Mouse (Mus musculus) common myeloid progenitor, adult 5-6 weeks (primary cell): ENCODE data around the gene Nrsn2. TPM values are rescaled to one million over a fixed set of nuclear protein-coding genes. Genes with fewer than 3 reads are reported as not detected.

ENCODE experiments used
- ATAC-seq: replicated peaks from 2 replicates; pipeline ENCODE4 v1.8.0; 2016; ENCODE audit warnings: low read depth, mild to moderate bottlenecking, moderate TSS enrichment, inconsistent platforms; ENCODE audit not compliant: poor library complexity, severe bottlenecking
- total RNA-seq: library from RNA; stranded (forward); fragments of 200-1000, 187-1606 nt; gene quantifications from 2 replicates; pipeline ENCODE4 v1.2.3, GENCODE M21; 2017

Gene Nrsn2
- total RNA-seq, 1 experiment from 2014 or later, result not detected

- ATAC-seq, result no peak
Measured at GRCm38 (mm10) chr2:152345393-152345792, 31.0 kb downstream of the Nrsn2 start.

GRCm38 (mm10) chr2:152344909-152345308 is 31.5 kb downstream of the Nrsn2 start:
- no peak for ATAC-seq

- ATAC-seq, result no peak
Measured at GRCm38 (mm10) chr2:152344361-152344760, 32.1 kb downstream of the Nrsn2 start.

- peak; percentile 78 for ATAC-seq
Measured at GRCm38 (mm10) chr2:152343329-152344213, 32.9 kb downstream of the Nrsn2 start, which contains the start of gene Trib3. Gene Trib3, minus strand, starts transcription at chr2:152344032.

- ATAC-seq, result no peak
Measured at GRCm38 (mm10) chr2:152339631-152340179, 36.7 kb downstream of the Nrsn2 start.

DNA sequence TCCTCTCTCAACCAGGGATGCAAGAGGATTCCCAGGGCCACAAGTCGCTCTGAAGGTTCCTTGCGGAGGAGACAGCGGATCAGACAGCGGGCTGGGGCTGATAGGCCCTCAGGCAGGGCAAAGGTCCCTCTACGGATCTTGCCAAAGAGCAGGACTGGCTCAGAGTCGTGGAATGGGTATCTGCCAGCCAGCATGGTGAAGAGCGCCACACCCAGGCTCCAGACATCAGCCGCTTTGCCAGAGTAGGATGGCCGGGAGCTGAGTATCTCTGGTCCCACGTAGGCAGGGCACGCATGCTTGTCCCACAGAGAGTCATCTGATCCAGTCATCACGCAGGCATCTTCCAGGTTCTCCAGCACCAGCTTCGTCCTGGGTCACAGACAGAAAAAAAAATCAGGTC is 38.1 kb downstream of the Nrsn2 start:
- no peak for ATAC-seq

GRCm38 (mm10) chr2:152337591-152338212 is 38.7 kb downstream of the Nrsn2 start:
- no peak for ATAC-seq

GRCm38 (mm10) chr2:152336856-152337255 is 39.6 kb downstream of the Nrsn2 start:
- no peak for ATAC-seq

GRCm38 (mm10) chr2:152335289-152335820 is 41.1 kb downstream of the Nrsn2 start:
- no peak; the same call in 1 of the 2 replicates for ATAC-seq

GRCm38 (mm10) chr2:152333345-152334006 is 43.0 kb downstream of the Nrsn2 start:
- ATAC-seq, result no peak

DNA sequence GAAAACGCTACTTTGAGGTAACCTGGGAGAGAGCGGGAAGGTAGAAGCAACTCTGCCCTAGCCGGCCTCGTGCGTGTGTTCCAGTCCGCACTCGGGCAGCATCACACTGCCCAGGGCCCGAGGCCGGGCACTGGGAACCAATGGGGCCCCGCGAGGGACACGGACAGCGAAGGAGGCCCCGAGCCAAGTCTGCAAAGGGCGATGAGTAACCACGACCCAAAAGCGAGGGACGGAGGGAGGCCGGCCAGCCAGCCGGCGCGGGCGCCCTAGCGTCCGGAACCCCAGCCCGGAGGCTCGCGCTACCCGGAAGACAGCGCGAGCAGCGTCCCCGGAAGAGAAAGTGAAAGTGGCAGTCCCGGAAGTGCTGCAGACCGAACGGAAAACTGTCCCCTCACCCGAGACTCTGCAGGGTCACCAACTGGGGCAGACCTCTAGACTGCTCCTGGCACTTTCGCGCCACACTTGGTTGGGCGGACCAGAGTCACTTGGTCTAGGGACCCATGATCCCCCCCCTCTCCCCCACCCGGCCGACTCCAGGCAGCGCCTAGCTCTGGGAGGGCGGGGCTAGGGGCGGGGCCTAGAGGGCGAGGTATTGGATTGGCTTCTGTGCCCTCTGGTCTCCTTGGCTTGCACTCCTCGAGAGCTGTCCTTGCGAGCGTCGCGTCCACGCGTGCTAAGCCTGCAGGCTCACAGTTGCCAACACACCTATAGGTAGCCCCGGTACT is 44.2 kb downstream of the Nrsn2 start, which contains the start of gene Rbck1:
TSS of gene Rbck1 (minus strand) at position 553 of the 725 bp plus-strand sequence.
- ATAC-seq, result peak; percentile 83

- no peak for ATAC-seq
Measured at GRCm38 (mm10) chr2:152330858-152331423, 45.5 kb downstream of the Nrsn2 start.

DNA sequence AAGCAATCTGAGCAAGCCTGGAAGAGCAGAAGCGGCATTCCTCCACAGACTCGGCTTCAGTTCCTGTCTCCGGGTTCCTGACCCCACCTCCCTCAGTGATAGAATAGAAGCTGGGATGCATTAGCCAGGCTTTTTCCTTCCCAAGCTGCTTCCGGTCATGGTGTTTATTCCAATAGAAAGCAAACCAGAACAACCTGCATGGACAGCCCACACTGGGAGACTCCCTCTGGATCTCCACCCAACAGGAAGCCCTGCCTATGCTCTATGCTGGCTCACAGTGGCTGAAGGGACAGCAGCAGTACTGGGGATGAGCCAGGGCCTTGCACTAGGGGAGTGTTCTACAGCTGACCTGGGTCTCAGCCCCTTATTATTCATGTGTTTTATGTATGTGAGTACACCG is 48.5 kb downstream of the Nrsn2 start:
- no peak for ATAC-seq

GRCm38 (mm10) chr2:152326654-152327053 is 49.8 kb downstream of the Nrsn2 start:
- no peak for ATAC-seq

DNA sequence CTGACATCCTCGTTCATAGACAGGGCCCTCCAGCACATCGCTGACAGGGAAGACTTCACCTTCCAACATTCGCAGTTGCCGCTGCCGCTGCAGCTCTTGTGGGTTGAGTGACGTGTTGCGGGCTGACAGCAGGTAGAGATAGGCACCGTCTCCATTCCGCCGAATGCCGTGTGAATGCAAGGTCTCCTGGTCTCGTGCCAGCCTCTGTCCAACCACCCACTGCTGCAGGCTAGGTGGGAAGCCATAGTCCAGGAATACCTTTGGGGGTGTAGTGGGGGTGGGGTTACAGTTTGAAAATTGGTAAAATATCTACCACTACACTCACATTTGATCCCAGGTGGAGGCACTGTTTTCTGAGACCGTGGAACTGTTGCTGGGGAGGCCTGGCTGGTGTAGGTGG is 50.3 kb downstream of the Nrsn2 start:
- ATAC-seq, result no peak

GRCm38 (mm10) chr2:152324842-152325241 is 51.6 kb downstream of the Nrsn2 start:
- ATAC-seq, result no peak

DNA sequence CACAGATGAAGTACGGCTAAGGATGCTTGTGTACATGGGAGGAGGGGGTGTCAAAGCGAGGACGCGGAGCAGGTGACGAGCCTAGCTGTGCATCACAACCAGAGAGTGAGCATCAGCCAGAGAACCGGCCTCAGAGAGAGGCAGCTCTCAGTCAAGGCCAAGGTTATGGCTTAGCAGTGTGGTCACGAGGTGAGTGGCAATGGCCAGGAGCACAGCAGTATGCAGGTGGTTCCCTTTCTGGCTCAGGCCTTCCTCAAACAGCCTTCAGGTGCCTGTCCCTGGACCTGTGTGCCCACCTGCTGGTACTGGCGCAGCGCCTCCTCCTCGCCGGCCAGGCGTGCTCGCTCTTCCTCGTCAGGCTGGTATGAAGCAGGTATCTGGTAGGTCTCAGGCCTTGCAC is 52.5 kb downstream of the Nrsn2 start:
- ATAC-seq, result no peak

DNA sequence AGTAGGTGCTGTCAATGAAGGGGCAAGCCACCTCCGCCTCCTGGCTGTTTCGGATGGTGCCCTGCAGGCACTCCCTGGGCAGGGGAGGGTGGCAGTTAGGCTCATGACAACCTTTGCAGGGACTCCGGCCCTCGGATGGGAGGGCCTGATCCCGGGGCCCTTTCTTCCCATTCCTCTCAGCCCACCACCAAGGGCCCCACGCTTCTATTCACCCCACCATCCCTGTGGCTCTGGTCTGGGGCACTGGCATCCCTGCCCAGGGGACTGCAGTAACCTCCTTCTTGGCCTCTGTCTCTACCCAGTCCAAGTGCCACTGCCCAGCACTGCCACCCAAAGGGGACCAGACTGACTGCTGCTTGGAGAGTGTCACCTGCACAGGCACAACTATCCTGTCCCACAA is 54.2 kb downstream of the Nrsn2 start:
- ATAC-seq, result no peak

- ATAC-seq, result no peak
Measured at GRCm38 (mm10) chr2:152321558-152321957, 54.9 kb downstream of the Nrsn2 start.
